Mouse (Mus musculus) bone marrow macrophage, adult 2 months (primary cell): Measurements from ENCODE around the gene Ccdc188.

ENCODE experiments used
- CTCF ChIP-seq: IDR thresholded peaks from 2 replicates; pipeline ENCODE4 v1.5.1; 2012; ENCODE audit warnings: low read depth, mild to moderate bottlenecking, low read length, moderate library complexity
- POLR2A ChIP-seq: IDR thresholded peaks from 2 replicates; pipeline ENCODE4 v1.6.1; 2012; ENCODE audit warnings: mild to moderate bottlenecking, low read depth, low read length, borderline replicate concordance

- TF ChIP-seq POLR2A, result no peak
- TF ChIP-seq CTCF, result no peak
Observed at GRCm38 (mm10) chr16:18252736-18253135, 35.1 kb downstream of the Ccdc188 start.
